Mouse (Mus musculus) mouse embryonic stem cell (cell line): ENCODE data around the gene Tbce.
"Not testable (repeated sequence)": the region's sequence is repeated elsewhere in the genome, so short reads cannot be mapped to it uniquely, and the experiment has no call there.

ENCODE experiments used
- in situ Hi-C, 2 experiments: fragments of 300-500 bp; cut with MboI; formaldehyde crosslinking; loops; 1 replicate in 1 of 2; 3 replicates in 1 of 2; pipeline ENCODE4 v1.14.3; 2019 to 2020; ENCODE audit warnings: low sequenced_read_pairs in 2 of 2, low pct_unique_long_range_greater_than_20kb in 1 of 2, mixed read lengths in 1 of 2; ENCODE audit not compliant: unreplicated experiment in 1 of 2

Tbce gene

GRCm38 (mm10) chr13:13990391-13990790 is 49.0 kb downstream of the Tbce start:
- in situ Hi-C loops, result no loop called here

GRCm38 (mm10) chr13:13989135-13989534 is 50.3 kb downstream of the Tbce start:
- in situ Hi-C loops, result no loop called here

- in situ Hi-C loops, result no loop called here
Observed at GRCm38 (mm10) chr13:13983523-13983922, 55.9 kb downstream of the Tbce start.

GRCm38 (mm10) chr13:13981842-13982241 is 57.6 kb downstream of the Tbce start:
- in situ Hi-C loops, result not testable (repeated sequence)

- in situ Hi-C loops, result no loop called here
Observed at GRCm38 (mm10) chr13:13969796-13970195, 69.6 kb downstream of the Tbce start.

GRCm38 (mm10) chr13:13968629-13969111 is 70.8 kb downstream of the Tbce start:
- in situ Hi-C loops, result no loop called here

- in situ Hi-C loops, result no loop called here
Observed at GRCm38 (mm10) chr13:13966172-13966571, 73.3 kb downstream of the Tbce start.

- in situ Hi-C loops, result no loop called here
Observed at GRCm38 (mm10) chr13:13965388-13965964, 74.0 kb downstream of the Tbce start.

- in situ Hi-C loops, result no loop called here
Observed at GRCm38 (mm10) chr13:13961046-13961445, 78.4 kb downstream of the Tbce start.

GRCm38 (mm10) chr13:13960211-13960610 is 79.2 kb downstream of the Tbce start:
- in situ Hi-C loops, result no loop called here

- in situ Hi-C loops, result no loop called here
Observed at GRCm38 (mm10) chr13:13956686-13957085, 82.8 kb downstream of the Tbce start.

- in situ Hi-C loops, result no loop called here
Observed at GRCm38 (mm10) chr13:13954931-13955330, 84.5 kb downstream of the Tbce start.

- in situ Hi-C loops, result no loop called here
Observed at GRCm38 (mm10) chr13:13953874-13954832, 85.3 kb downstream of the Tbce start, which contains the start of gene B3galnt2. Gene B3galnt2, plus strand, starts transcription at chr13:13954469.
